Mouse (Mus musculus) retina, embryonic 14.5 days (tissue): ENCODE measurements around the gene Gm9936.
A peak's percentile ranks its signal among the peaks of the same experiment; 100 is the strongest.
"Not testable (repeated sequence)": the region's sequence is repeated elsewhere in the genome, so short reads cannot be mapped to it uniquely, and the experiment has no call there.

Experiments used
- DNase-seq: peaks from one replicate; pipeline ENCODE4 v3.0.0-alpha.2; 2015; ENCODE audit warnings: low spot score

The Gm9936 gene

DNA sequence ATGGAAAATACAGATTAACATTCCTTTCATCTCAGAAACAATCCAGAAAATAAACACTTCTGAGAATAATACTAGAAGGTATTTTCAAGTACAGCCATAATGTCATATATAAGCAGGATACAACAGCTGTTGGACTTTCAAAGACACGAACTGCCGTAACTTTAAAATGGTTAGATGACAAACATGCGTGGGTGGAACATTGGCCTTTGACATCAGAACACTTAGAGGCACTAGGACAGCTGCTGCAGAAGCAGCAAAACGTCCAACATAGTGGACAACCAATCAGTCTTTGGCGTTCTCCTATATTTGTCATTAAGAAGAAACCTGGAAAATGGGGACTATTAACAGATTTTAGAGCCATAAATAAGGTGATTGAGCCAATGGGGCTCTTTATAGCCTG, 18.0 kb downstream of the Gm9936 start:
- not testable (repeated sequence) for DNase-seq

- no peak for DNase-seq
Observed at GRCm38 (mm10) chr5:114836886-114837285, 21.6 kb downstream of the Gm9936 start.

DNA sequence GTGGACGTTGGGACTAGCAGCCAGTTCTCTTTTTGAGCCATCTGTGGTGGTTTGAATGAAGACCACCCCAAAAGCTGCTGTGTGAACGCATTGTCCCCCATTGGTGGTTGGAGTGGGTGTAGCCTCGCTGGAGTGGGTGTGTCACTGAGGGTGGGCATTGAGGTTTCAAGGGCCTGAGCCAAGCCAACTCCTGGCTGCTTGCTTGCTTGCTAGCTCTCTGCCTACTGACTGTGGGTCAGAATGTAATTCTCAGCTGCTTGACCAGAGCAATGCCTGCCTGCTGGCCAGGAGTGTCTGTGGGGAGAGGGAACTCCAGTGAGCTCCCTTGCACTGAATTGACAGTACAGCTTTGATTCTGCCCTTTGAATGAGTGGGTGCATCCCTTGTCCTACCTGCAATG, 28.7 kb downstream of the Gm9936 start:
- no peak for DNase-seq

GRCm38 (mm10) chr5:114827427-114827826, 31.1 kb downstream of the Gm9936 start:
- DNase-seq, result no peak

DNA sequence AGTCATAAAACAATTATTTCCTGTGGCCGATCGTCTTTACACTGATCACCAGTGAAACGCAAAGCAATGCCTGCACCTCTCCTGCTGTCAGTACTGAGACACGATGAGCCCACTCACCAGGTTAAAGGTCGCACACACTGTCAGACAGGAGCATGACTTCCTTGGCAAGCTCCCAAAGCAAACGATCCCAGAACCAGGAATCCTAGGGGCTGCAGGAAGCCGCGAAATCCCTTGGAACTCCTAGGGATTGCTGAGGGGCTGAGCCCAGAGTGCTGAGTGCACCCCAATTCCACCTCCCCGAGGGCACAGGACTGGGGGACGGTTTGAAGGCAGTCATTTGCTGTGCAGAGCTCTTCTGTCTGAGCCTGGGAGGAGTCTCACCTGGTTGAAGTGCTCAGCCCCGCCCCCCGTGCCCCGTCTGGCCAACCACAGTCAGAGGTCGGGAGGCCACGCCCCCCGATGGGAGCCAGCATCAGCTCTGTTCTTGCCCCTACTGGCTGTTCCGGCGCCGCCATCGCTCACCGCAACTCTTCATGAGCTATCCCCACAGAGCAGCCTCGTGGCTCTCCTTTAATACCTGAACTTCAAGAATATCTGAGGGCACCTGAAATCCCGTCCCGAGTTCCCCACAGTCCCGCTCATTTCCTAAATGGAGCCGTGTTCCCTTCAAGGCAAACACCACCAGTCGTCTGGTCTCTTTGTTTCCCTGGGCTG, 32.3 kb downstream of the Gm9936 start:
- DNase-seq, result peak; percentile 93

DNA sequence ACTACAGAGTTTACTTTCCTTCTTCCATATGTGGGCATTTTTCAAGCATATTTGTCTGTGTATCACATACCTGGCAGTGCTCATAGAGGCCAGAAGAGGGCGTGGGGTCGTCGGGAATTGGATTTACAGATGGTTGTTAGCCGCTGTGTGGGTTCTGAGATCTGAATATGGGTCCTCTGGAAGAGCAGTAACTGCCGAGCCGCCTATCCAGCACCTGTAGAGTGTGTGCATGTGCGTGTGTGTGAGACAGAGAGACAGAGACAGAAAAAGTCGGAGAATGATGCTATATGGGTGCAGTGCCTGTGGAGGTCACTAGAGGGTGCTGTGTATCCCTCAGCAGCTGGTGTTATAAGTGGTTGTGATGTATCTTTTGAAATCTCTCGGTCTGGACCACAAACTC, 34.3 kb downstream of the Gm9936 start:
- peak; percentile 78 for DNase-seq

- DNase-seq, result peak; percentile 88
Observed at GRCm38 (mm10) chr5:114822796-114823688, 35.4 kb downstream of the Gm9936 start, which contains the start of gene 1500011B03Rik. Gene 1500011B03Rik (minus strand): TSS chr5:114823468.

DNA sequence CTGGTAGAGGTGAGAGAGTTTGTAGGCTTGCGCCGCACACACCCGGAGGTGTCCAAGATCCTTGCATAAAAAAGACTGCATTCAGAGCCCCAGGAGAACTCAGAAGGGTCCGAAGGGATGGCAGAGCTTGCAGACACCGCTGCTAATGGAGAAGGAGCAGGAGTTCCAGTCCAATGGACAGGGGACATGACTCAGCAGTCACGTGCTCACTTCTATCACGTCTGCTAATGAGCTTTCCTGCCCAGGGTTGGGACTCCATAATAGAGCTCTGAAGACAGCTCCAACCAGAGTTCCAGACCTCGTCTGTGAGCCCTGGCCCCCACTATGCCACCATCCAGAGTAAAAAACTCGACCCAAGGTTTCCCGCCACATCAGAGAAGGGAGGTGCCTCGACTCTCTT, 40.4 kb downstream of the Gm9936 start:
- no peak for DNase-seq

DNA sequence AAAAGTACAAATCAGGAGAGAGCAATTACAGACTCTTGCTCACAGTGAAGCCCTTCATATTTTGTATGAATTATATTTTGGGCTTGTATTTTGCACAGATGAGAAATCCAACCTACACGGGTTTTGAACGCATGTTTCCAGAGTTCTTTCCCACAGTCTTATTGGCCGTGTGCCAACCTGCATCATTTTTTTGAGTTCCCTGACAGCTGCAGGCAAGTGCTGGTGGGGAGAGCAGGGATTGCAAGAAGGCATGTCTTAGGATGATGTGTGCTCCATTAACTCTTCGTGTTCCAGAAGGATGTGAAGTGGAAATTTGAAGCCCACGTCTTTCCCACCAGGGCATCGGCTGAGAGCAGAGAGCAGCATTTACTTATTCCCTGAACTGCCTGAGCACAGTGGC, 41.9 kb downstream of the Gm9936 start:
- DNase-seq, result peak; percentile 27

GRCm38 (mm10) chr5:114813525-114814181, 44.8 kb downstream of the Gm9936 start:
- DNase-seq, result peak; percentile 90

GRCm38 (mm10) chr5:114809826-114810225, 48.7 kb downstream of the Gm9936 start:
- DNase-seq, result no peak

- no peak for DNase-seq
Observed at GRCm38 (mm10) chr5:114809181-114809756, 49.2 kb downstream of the Gm9936 start.

GRCm38 (mm10) chr5:114808385-114808784, 50.1 kb downstream of the Gm9936 start:
- no peak for DNase-seq

DNA sequence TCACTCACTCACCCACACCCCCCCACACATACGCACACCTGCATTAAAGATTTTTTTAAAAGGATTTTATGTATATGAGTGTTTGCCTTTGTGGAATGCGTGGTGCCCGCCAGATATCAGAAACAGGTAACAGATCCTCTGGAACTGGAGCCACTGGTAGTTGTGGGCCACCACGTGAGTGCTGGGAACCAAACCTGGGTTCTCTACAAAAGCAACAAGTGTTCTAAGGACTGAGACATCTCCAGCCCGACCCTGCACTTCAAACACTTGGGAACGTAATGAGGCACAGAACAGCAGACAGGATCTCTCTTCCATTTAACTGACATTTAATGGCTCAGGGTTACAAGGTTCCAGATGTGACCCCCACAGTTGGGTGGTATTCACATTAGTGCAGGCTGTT, 50.6 kb downstream of the Gm9936 start:
- DNase-seq, result no peak

- DNase-seq, result no peak
Observed at GRCm38 (mm10) chr5:114807468-114807867, 51.0 kb downstream of the Gm9936 start.

- no peak for DNase-seq
Observed at GRCm38 (mm10) chr5:114807063-114807462, 51.4 kb downstream of the Gm9936 start.

GRCm38 (mm10) chr5:114806636-114807035, 51.8 kb downstream of the Gm9936 start:
- DNase-seq, result no peak
